Mouse (Mus musculus): ENCODE results near the gene Tmem176b.

Gene Tmem176b

GRCm38 (mm10) chr6:48787867-48788266 is 53.4 kb downstream of the Tmem176b start:
- DNase-seq (ENCODE audit: inconsistent ontology term), result no peak

GRCm38 (mm10) chr6:48785601-48786000 is 55.7 kb downstream of the Tmem176b start:
- peak; percentile 67 for DNase-seq (ENCODE audit: inconsistent ontology term)

GRCm38 (mm10) chr6:48785189-48785588 is 56.1 kb downstream of the Tmem176b start:
- DNase-seq (ENCODE audit: inconsistent ontology term), result peak; percentile 60

GRCm38 (mm10) chr6:48784406-48784805 is 56.9 kb downstream of the Tmem176b start:
- no peak for DNase-seq (ENCODE audit: inconsistent ontology term)

Measured in Muller cell, postnatal 12 days (primary cell).